Mouse (Mus musculus): ENCODE data around the gene Exoc6b. TPM values are rescaled to one million over a fixed set of nuclear protein-coding genes. Genes with fewer than 3 reads are reported as not detected.

The Exoc6b gene
- polyA plus RNA-seq, 1 experiment from 2014 or later, result 11.7 TPM

GRCm38 (mm10) chr6:84581833-84582445 is 487.4 kb downstream of the Exoc6b start:
- TF ChIP-seq EP300 (optimal IDR thresholded peaks at IDR 0.05) (no peak), CTCF (IDR thresholded peaks at IDR 0.05; ENCODE audit: low read depth) (no peak)
- Histone ChIP-seq H3K27me3 (ENCODE audit: control insufficient read depth, insufficient read depth, low read length) (peaks cover 11% of the 10 kb centered on the region; the same call in 1 of the 2 replicates), H3K9me3 (ENCODE audit: control insufficient read depth, low read length) (no peaks in the 10 kb centered on the region), H3K4me3 (ENCODE audit: low read depth, low read length) (no peak overlapping the region), H3K4me1 (replicated peaks; ENCODE audit: control insufficient read depth, insufficient read depth) (peaks cover 19% of the 10 kb centered on the region), H3K9ac (ENCODE audit: low read length) (no peak overlapping the region), H3K4me2 (replicated peaks; ENCODE audit: low read depth) (no peak overlapping the region), H3K36me3 (ENCODE audit: control insufficient read depth, insufficient read depth, low read length) (no peaks in the 10 kb centered on the region), H3K27ac (replicated peaks) (no peak overlapping the region)
- DNase-seq (ENCODE audit: low spot score), result no peak
- 61% methylated on average over 9 of the region's 9 CpGs for WGBS
- ATAC-seq (ENCODE audit: low FRiP score, low TSS enrichment), result no peak

GRCm38 (mm10) chr6:84580979-84581832 is 488.1 kb downstream of the Exoc6b start:
- no peak overlapping the region for H3K4me3 ChIP-seq (ENCODE audit: low read depth, low read length)
- no peaks in the 10 kb centered on the region for H3K36me3 ChIP-seq (ENCODE audit: control insufficient read depth, insufficient read depth, low read length)
- no peak for DNase-seq (ENCODE audit: low spot score)
- no peak for ATAC-seq (ENCODE audit: low FRiP score, low TSS enrichment)
- H3K27me3 ChIP-seq (ENCODE audit: control insufficient read depth, insufficient read depth, low read length), result peaks cover 9% of the 10 kb centered on the region; the same call in 1 of the 2 replicates
- H3K4me2 ChIP-seq (replicated peaks; ENCODE audit: low read depth), result no peak overlapping the region
- no peak overlapping the region for H3K27ac ChIP-seq (replicated peaks)
- peaks cover 19% of the 10 kb centered on the region for H3K4me1 ChIP-seq (replicated peaks; ENCODE audit: control insufficient read depth, insufficient read depth)
- no peaks in the 10 kb centered on the region for H3K9me3 ChIP-seq (ENCODE audit: control insufficient read depth, low read length)
- WGBS, result 72% methylated on average over 6 of the region's 6 CpGs
- H3K9ac ChIP-seq (ENCODE audit: low read length), result no peak overlapping the region
- TF ChIP-seq CTCF (IDR thresholded peaks at IDR 0.05; ENCODE audit: low read depth), result no peak

GRCm38 (mm10) chr6:84579508-84579907 is 489.8 kb downstream of the Exoc6b start:
- 49% methylated on average over 8 of the region's 8 CpGs for WGBS

DNA sequence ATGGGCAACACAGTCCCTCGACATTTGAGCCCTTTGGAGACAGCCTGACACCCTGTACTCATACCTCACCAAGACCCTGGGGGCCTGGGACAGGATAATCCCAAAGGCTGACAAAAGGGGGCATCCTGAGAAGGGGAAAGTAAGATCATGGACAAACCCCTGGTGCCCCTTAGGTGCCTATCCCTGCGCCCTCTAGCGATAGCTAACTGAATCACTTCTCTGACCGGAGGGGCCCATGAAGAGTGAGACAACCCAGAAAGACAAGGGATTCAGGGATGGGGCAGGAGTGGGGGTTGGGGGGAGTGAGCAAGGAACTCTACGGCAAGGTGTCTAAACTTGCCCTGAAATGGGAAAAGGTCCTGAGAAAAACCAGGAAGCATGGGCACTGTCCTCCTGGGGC is 490.4 kb downstream of the Exoc6b start:
- Histone ChIP-seq H3K27me3 (ENCODE audit: control insufficient read depth, insufficient read depth, low read length) (peaks cover 3% of the 10 kb centered on the region; the same call in 1 of the 2 replicates), H3K9me3 (ENCODE audit: control insufficient read depth, low read length) (no peaks in the 10 kb centered on the region), H3K4me2 (replicated peaks; ENCODE audit: low read depth) (no peak overlapping the region), H3K4me3 (ENCODE audit: low read depth, low read length) (no peak overlapping the region), H3K27ac (replicated peaks) (no peak overlapping the region), H3K4me1 (replicated peaks; ENCODE audit: control insufficient read depth, insufficient read depth) (peaks cover 7% of the 10 kb centered on the region), H3K36me3 (ENCODE audit: control insufficient read depth, insufficient read depth, low read length) (no peaks in the 10 kb centered on the region), H3K9ac (ENCODE audit: low read length) (no peak overlapping the region)
- DNase-seq (ENCODE audit: low spot score), result no peak
- TF ChIP-seq CTCF (IDR thresholded peaks at IDR 0.05; ENCODE audit: low read depth), result peak; percentile 81
- TF ChIP-seq EP300 (optimal IDR thresholded peaks at IDR 0.05), result no peak
- no peak for ATAC-seq (ENCODE audit: low FRiP score, low TSS enrichment)
- WGBS, result 18% methylated on average over 5 of the region's 5 CpGs

More at GRCm38 (mm10) chr6:84579508-84579907, 489.8 kb downstream of the Exoc6b start:
- Histone ChIP-seq H3K36me3 (ENCODE audit: control insufficient read depth, insufficient read depth, low read length) (no peaks in the 10 kb centered on the region), H3K4me3 (ENCODE audit: low read depth, low read length) (no peak overlapping the region), H3K27ac (replicated peaks) (no peak overlapping the region), H3K4me1 (replicated peaks; ENCODE audit: control insufficient read depth, insufficient read depth) (peaks cover 7% of the 10 kb centered on the region), H3K9me3 (ENCODE audit: control insufficient read depth, low read length) (no peaks in the 10 kb centered on the region), H3K4me2 (replicated peaks; ENCODE audit: low read depth) (no peak overlapping the region), H3K9ac (ENCODE audit: low read length) (no peak overlapping the region), H3K27me3 (ENCODE audit: control insufficient read depth, insufficient read depth, low read length) (peaks cover 3% of the 10 kb centered on the region; the same call in 1 of the 2 replicates)
- ATAC-seq (ENCODE audit: low FRiP score, low TSS enrichment) (no peak), DNase-seq (ENCODE audit: low spot score) (no peak)
- TF ChIP-seq CTCF (IDR thresholded peaks at IDR 0.05; ENCODE audit: low read depth) (no peak), EP300 (optimal IDR thresholded peaks at IDR 0.05) (no peak)

GRCm38 (mm10) chr6:84577898-84578297 is 491.4 kb downstream of the Exoc6b start:
- Histone ChIP-seq H3K4me3 (ENCODE audit: low read depth, low read length) (no peak overlapping the region), H3K27ac (replicated peaks) (no peak overlapping the region), H3K9ac (ENCODE audit: low read length) (no peak overlapping the region), H3K9me3 (ENCODE audit: control insufficient read depth, low read length) (no peaks in the 10 kb centered on the region), H3K27me3 (ENCODE audit: control insufficient read depth, insufficient read depth, low read length) (peaks cover 3% of the 10 kb centered on the region; the same call in 1 of the 2 replicates), H3K36me3 (ENCODE audit: control insufficient read depth, insufficient read depth, low read length) (no peaks in the 10 kb centered on the region), H3K4me2 (replicated peaks; ENCODE audit: low read depth) (no peak overlapping the region), H3K4me1 (replicated peaks; ENCODE audit: control insufficient read depth, insufficient read depth) (no peaks in the 10 kb centered on the region; the same call in 1 of the 2 replicates)
- 75% methylated on average over 4 of the region's 4 CpGs for WGBS
- DNase-seq (ENCODE audit: low spot score) (no peak), ATAC-seq (ENCODE audit: low FRiP score, low TSS enrichment) (no peak)
- TF ChIP-seq CTCF (IDR thresholded peaks at IDR 0.05; ENCODE audit: low read depth) (no peak), EP300 (optimal IDR thresholded peaks at IDR 0.05) (no peak)

All from stomach, postnatal 0 days (tissue).